Mouse (Mus musculus): ENCODE results near the gene Msh3. TPM values are rescaled to one million over a fixed set of nuclear protein-coding genes. Genes with fewer than 3 reads are reported as not detected.

Msh3 gene
- polyA plus RNA-seq, 1 experiment, result not detected

- TF ChIP-seq POLR2A (IDR thresholded peaks at IDR 0.05; ENCODE audit: insufficient read depth, low read depth, low read length), result no peak
- TF ChIP-seq CTCF (IDR thresholded peaks at IDR 0.05; ENCODE audit: insufficient read depth, low read depth, low read length), result no peak
- H3K4me3 ChIP-seq (ENCODE audit: insufficient read depth, low read depth, low read length), result no peak overlapping the region
- 89% methylated on average over 2 of the region's 2 CpGs for WGBS
Observed at GRCm38 (mm10) chr13:92277027-92277426, 77.8 kb downstream of the Msh3 start.

GRCm38 (mm10) chr13:92275292-92275691 is 79.5 kb downstream of the Msh3 start:
- 92% methylated on average over 9 of the region's 9 CpGs for WGBS
- TF ChIP-seq CTCF (IDR thresholded peaks at IDR 0.05; ENCODE audit: insufficient read depth, low read depth, low read length), result no peak
- no peak for TF ChIP-seq POLR2A (IDR thresholded peaks at IDR 0.05; ENCODE audit: insufficient read depth, low read depth, low read length)
- no peaks in the 10 kb centered on the region for H3K4me1 ChIP-seq (ENCODE audit: control insufficient read depth, insufficient read depth, low read length)
- no peak overlapping the region for H3K27ac ChIP-seq (ENCODE audit: insufficient read depth, low read depth, low read length)
- H3K4me3 ChIP-seq (ENCODE audit: insufficient read depth, low read depth, low read length), result no peak overlapping the region

More at GRCm38 (mm10) chr13:92277027-92277426, 77.8 kb downstream of the Msh3 start:
- H3K27ac ChIP-seq (ENCODE audit: insufficient read depth, low read depth, low read length), result no peak overlapping the region
- no peaks in the 10 kb centered on the region for H3K4me1 ChIP-seq (ENCODE audit: control insufficient read depth, insufficient read depth, low read length)

GRCm38 (mm10) chr13:92274274-92275198 is 80.3 kb downstream of the Msh3 start:
- 45% methylated on average over 14 of the region's 14 CpGs for WGBS
- Histone ChIP-seq H3K4me1 (ENCODE audit: control insufficient read depth, insufficient read depth, low read length) (no peaks in the 10 kb centered on the region), H3K27ac (ENCODE audit: insufficient read depth, low read depth, low read length) (no peak overlapping the region), H3K4me3 (ENCODE audit: insufficient read depth, low read depth, low read length) (no peak overlapping the region)
- TF ChIP-seq POLR2A (IDR thresholded peaks at IDR 0.05; ENCODE audit: insufficient read depth, low read depth, low read length), result no peak

- H3K27ac ChIP-seq (ENCODE audit: insufficient read depth, low read depth, low read length), result no peak overlapping the region
- no peaks in the 10 kb centered on the region for H3K4me1 ChIP-seq (ENCODE audit: control insufficient read depth, insufficient read depth, low read length)
- no peak for TF ChIP-seq POLR2A (IDR thresholded peaks at IDR 0.05; ENCODE audit: insufficient read depth, low read depth, low read length)
- no peak for TF ChIP-seq CTCF (IDR thresholded peaks at IDR 0.05; ENCODE audit: insufficient read depth, low read depth, low read length)
- 91% methylated on average over 3 of the region's 3 CpGs for WGBS
- no peak overlapping the region for H3K4me3 ChIP-seq (ENCODE audit: insufficient read depth, low read depth, low read length)
Observed at GRCm38 (mm10) chr13:92267076-92267475, 87.7 kb downstream of the Msh3 start.

GRCm38 (mm10) chr13:92263566-92263965 is 91.2 kb downstream of the Msh3 start:
- Histone ChIP-seq H3K4me3 (ENCODE audit: insufficient read depth, low read depth, low read length) (no peak overlapping the region), H3K27ac (ENCODE audit: insufficient read depth, low read depth, low read length) (no peak overlapping the region), H3K4me1 (ENCODE audit: control insufficient read depth, insufficient read depth, low read length) (no peaks in the 10 kb centered on the region)
- 63% methylated on average over 6 of the region's 6 CpGs for WGBS
- TF ChIP-seq POLR2A (IDR thresholded peaks at IDR 0.05; ENCODE audit: insufficient read depth, low read depth, low read length), result no peak
- no peak for TF ChIP-seq CTCF (IDR thresholded peaks at IDR 0.05; ENCODE audit: insufficient read depth, low read depth, low read length)

- WGBS, result 84% methylated on average over 5 of the region's 5 CpGs
- TF ChIP-seq POLR2A (IDR thresholded peaks at IDR 0.05; ENCODE audit: insufficient read depth, low read depth, low read length), result no peak
- no peak for TF ChIP-seq CTCF (IDR thresholded peaks at IDR 0.05; ENCODE audit: insufficient read depth, low read depth, low read length)
- no peaks in the 10 kb centered on the region for H3K4me1 ChIP-seq (ENCODE audit: control insufficient read depth, insufficient read depth, low read length)
- H3K4me3 ChIP-seq (ENCODE audit: insufficient read depth, low read depth, low read length), result no peak overlapping the region
- no peak overlapping the region for H3K27ac ChIP-seq (ENCODE audit: insufficient read depth, low read depth, low read length)
Observed at GRCm38 (mm10) chr13:92261329-92261728, 93.5 kb downstream of the Msh3 start.

- Histone ChIP-seq H3K4me1 (ENCODE audit: control insufficient read depth, insufficient read depth, low read length) (peaks cover 5% of the 10 kb centered on the region), H3K27ac (ENCODE audit: insufficient read depth, low read depth, low read length) (no peak overlapping the region), H3K4me3 (ENCODE audit: insufficient read depth, low read depth, low read length) (no peak overlapping the region)
- TF ChIP-seq POLR2A (IDR thresholded peaks at IDR 0.05; ENCODE audit: insufficient read depth, low read depth, low read length) (no peak), CTCF (IDR thresholded peaks at IDR 0.05; ENCODE audit: insufficient read depth, low read depth, low read length) (no peak)
- 90% methylated on average over 3 of the region's 3 CpGs for WGBS
Observed at GRCm38 (mm10) chr13:92255480-92255879, 99.3 kb downstream of the Msh3 start.

GRCm38 (mm10) chr13:92253850-92254249 is 101.0 kb downstream of the Msh3 start:
- H3K4me3 ChIP-seq (ENCODE audit: insufficient read depth, low read depth, low read length), result no peak overlapping the region
- H3K4me1 ChIP-seq (ENCODE audit: control insufficient read depth, insufficient read depth, low read length), result peaks cover 5% of the 10 kb centered on the region
- 77% methylated on average over 5 of the region's 5 CpGs for WGBS
- TF ChIP-seq POLR2A (IDR thresholded peaks at IDR 0.05; ENCODE audit: insufficient read depth, low read depth, low read length) (no peak), CTCF (IDR thresholded peaks at IDR 0.05; ENCODE audit: insufficient read depth, low read depth, low read length) (no peak)
- H3K27ac ChIP-seq (ENCODE audit: insufficient read depth, low read depth, low read length), result no peak overlapping the region

- no peak overlapping the region for H3K4me3 ChIP-seq (ENCODE audit: insufficient read depth, low read depth, low read length)
- no peak for TF ChIP-seq POLR2A (IDR thresholded peaks at IDR 0.05; ENCODE audit: insufficient read depth, low read depth, low read length)
- no peak for TF ChIP-seq CTCF (IDR thresholded peaks at IDR 0.05; ENCODE audit: insufficient read depth, low read depth, low read length)
- H3K27ac ChIP-seq (ENCODE audit: insufficient read depth, low read depth, low read length), result no peak overlapping the region
- peaks cover 5% of the 10 kb centered on the region for H3K4me1 ChIP-seq (ENCODE audit: control insufficient read depth, insufficient read depth, low read length)
Observed at GRCm38 (mm10) chr13:92252331-92252730, 102.5 kb downstream of the Msh3 start.
